Mouse (Mus musculus) G1E (cell line): Measurements from ENCODE around the gene Npas3.

ENCODE experiments used
- CTCF ChIP-seq: IDR thresholded peaks from 2 replicates; pipeline ENCODE4 v1.5.1; 2012; ENCODE audit warnings: low read depth, low read length, inconsistent platforms, mixed read lengths
- GATA1 ChIP-seq: IDR thresholded peaks from 2 replicates; pipeline ENCODE4 v1.6.1; 2012; ENCODE audit warnings: borderline replicate concordance, low read length, inconsistent platforms, mixed read lengths

- TF ChIP-seq CTCF (no peak), GATA1 (no peak)
Observed at GRCm38 (mm10) chr12:53566712-53567387, 318.4 kb downstream of the Npas3 start.
